Mouse (Mus musculus): ENCODE data around the gene Prdm8. TPM values are rescaled to one million over a fixed set of nuclear protein-coding genes. Genes with fewer than 3 reads are reported as not detected.

Gene Prdm8
- polyA plus RNA-seq (2012; rRNA removed; ENCODE audit: low replicate concordance) = 0.06 and 0.25 TPM in 2 replicates

DNA sequence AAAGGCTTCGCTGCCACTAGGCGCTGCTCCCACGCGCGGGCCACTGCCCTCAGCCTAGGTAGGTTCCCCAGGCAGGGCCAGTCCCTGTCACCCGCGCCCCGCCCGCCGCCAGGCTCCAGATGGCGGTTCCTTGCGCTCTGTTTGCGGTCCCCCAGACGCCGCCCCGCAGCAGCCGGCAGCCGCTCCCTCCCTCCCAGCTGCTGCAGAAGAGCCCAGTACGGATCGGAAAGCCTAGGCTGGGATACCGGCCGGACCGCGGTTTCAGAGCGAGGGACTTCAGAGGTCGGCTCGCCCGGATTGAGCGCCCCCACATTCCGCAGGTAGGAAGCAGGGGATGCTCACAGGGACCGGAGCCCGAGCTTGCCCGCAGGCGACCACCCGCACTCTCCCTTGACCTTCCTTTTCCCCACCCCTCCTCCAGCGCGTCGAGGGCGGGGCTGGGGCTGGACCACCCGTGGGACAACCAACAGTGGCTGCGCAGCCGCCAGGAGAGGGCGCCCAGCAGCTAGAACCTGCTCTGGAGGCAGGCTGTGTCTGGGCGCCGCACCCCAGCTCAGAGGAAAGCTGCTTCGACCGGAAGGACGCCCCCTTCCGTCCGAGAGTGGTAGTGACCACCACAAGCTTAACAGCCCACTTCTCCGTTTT lies at the start of gene Prdm8:
Gene Prdm8 (plus strand): TSS at position 19 of the 645 bp plus-strand sequence.

Other genes starting within 250 kb of the Prdm8 start
- gene Antxr2, start 136.2 kb upstream of the Prdm8 start, polyA plus RNA-seq (2012; rRNA removed; ENCODE audit: low replicate concordance) = 3.1 and 3.3 TPM in 2 replicates
- gene Fgf5, start 87.0 kb downstream of the Prdm8 start, polyA plus RNA-seq (2012; rRNA removed; ENCODE audit: low replicate concordance) = 0.05 TPM in 1 of 2 replicates, not detected in the other
- gene Cfap299, start 162.1 kb downstream of the Prdm8 start, polyA plus RNA-seq (2012; rRNA removed; ENCODE audit: low replicate concordance) = not detected in 2 replicates